Mouse (Mus musculus) myocyte (in vitro differentiated cells): ENCODE data around the gene D930020B18Rik. TPM values are rescaled to one million over a fixed set of nuclear protein-coding genes. Genes with fewer than 3 reads are reported as not detected.

Experiments
- H3K27me3 ChIP-seq: one replicate; pipeline ENCODE4 v1.6.1; 2011; ENCODE audit not compliant: control insufficient read depth, insufficient read depth, insufficient read length
- H3K36me3 ChIP-seq: one replicate; pipeline ENCODE4 v1.6.1; 2011; ENCODE audit not compliant: control insufficient read depth, insufficient read depth
- H3K4me2 ChIP-seq: one replicate; pipeline ENCODE4 v1.6.1; 2011; ENCODE audit warnings: low read depth, control low read depth
- H3K4me3 ChIP-seq: one replicate; pipeline ENCODE4 v1.5.1; 2011; ENCODE audit warnings: mild to moderate bottlenecking, control low read depth, moderate library complexity
- H3K79me2 ChIP-seq: one replicate; pipeline ENCODE4 v1.6.1; 2011; ENCODE audit not compliant: control insufficient read depth, insufficient read depth
- H3ac ChIP-seq: one replicate; pipeline ENCODE4 v1.6.1; 2011; ENCODE audit not compliant: control insufficient read depth, insufficient read length
- CEBPB ChIP-seq: IDR thresholded peaks from 2 replicates; pipeline ENCODE4 v1.6.1; 2011; ENCODE audit warnings: mild to moderate bottlenecking, moderate library complexity; ENCODE audit not compliant: poor library complexity, insufficient read depth, severe bottlenecking
- E2F4 ChIP-seq: IDR thresholded peaks from one replicate; pipeline ENCODE4 v1.6.1; 2011; ENCODE audit warnings: mild to moderate bottlenecking, control low read depth, moderate library complexity; ENCODE audit not compliant: insufficient read depth
- MAX ChIP-seq: IDR thresholded peaks from one replicate; pipeline ENCODE4 v1.6.1; 2011; ENCODE audit warnings: low read depth, mild to moderate bottlenecking, control low read depth
- MYOD1 ChIP-seq, 3 experiments: IDR thresholded peaks; one replicate each; pipeline ENCODE4 v1.6.1; 2011; ENCODE audit warnings: control low read depth in 2 of 3, low read depth in 2 of 3, mild to moderate bottlenecking in 2 of 3, moderate library complexity in 1 of 3; ENCODE audit not compliant: insufficient read length in 2 of 3, control insufficient read depth in 1 of 3
- MYOG ChIP-seq, 3 experiments: IDR thresholded peaks; one replicate each; pipeline ENCODE4 v1.6.1; 2011; ENCODE audit warnings: control low read depth in 2 of 3, low read depth in 2 of 3, mild to moderate bottlenecking in 2 of 3; ENCODE audit not compliant: insufficient read length in 2 of 3, control insufficient read depth in 1 of 3, insufficient read depth in 1 of 3
- POLR2A ChIP-seq: IDR thresholded peaks from one replicate; pipeline ENCODE4 v1.6.1; 2011; ENCODE audit warnings: low read depth, mild to moderate bottlenecking, control low read depth, moderate library complexity; ENCODE audit not compliant: insufficient read length
- POLR2AphosphoS2 ChIP-seq: IDR thresholded peaks from one replicate; pipeline ENCODE4 v1.6.1; 2011; ENCODE audit warnings: low read depth, control low read depth; ENCODE audit not compliant: insufficient read length
- REST ChIP-seq: IDR thresholded peaks from one replicate; pipeline ENCODE4 v1.6.1; 2011; ENCODE audit warnings: mild to moderate bottlenecking, control low read depth, moderate library complexity; ENCODE audit not compliant: insufficient read depth, insufficient read length
- SRF ChIP-seq: IDR thresholded peaks from one replicate; pipeline ENCODE4 v1.6.1; 2011; ENCODE audit warnings: low read depth; ENCODE audit not compliant: control insufficient read depth, insufficient read length
- TCF12 ChIP-seq: IDR thresholded peaks from one replicate; pipeline ENCODE4 v1.6.1; 2011; ENCODE audit warnings: mild to moderate bottlenecking, control low read depth; ENCODE audit not compliant: poor library complexity, insufficient read depth, severe bottlenecking
- TCF3 ChIP-seq: IDR thresholded peaks from one replicate; pipeline ENCODE4 v1.6.1; 2011; ENCODE audit warnings: low read depth, control low read depth; ENCODE audit not compliant: insufficient read length
- USF1 ChIP-seq: IDR thresholded peaks from one replicate; pipeline ENCODE4 v1.6.1; 2011; ENCODE audit warnings: low read depth, mild to moderate bottlenecking, control low read depth, moderate library complexity
- polyA plus RNA-seq: library from polyadenylated mRNA; unstranded; fragments of >200 nt; fragmentation: generic; extraction: Trizol; gene quantifications from one replicate; pipeline ENCODE4 v1.2.1, GENCODE M21; 2012; ENCODE audit warnings: missing spikeins

Gene D930020B18Rik
- polyA plus RNA-seq, 1 experiment: not detected

DNA sequence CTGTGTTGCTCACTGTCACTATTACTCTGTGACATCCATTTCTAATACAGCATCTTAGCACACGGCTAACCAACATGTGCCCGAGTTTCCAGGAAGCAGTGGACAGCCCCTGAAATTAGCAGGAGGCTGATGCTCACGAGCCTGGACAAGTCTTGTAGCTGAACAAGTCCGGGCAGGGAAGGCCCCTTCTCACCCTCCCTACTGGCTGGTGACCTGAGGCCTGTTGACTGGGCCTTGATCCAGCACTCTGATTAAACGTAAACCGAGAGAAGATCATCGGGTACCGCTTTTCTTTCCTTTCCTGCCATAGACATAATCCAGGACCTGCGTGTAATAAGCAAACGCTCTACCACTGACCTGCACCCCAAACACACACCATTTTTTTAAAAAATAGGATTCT is 33.2 kb upstream of the D930020B18Rik start:
- TF ChIP-seq POLR2A (no peak), CEBPB (no peak), POLR2AphosphoS2 (no peak)
- no peaks in the 10 kb centered on the region for H3K79me2 ChIP-seq
- no peak overlapping the region for H3K4me2 ChIP-seq
- no peak overlapping the region for H3ac ChIP-seq
- no peak overlapping the region for H3K4me3 ChIP-seq
- H3K27me3 ChIP-seq: no peaks in the 10 kb centered on the region
- peaks cover 98% of the 10 kb centered on the region for H3K36me3 ChIP-seq

DNA sequence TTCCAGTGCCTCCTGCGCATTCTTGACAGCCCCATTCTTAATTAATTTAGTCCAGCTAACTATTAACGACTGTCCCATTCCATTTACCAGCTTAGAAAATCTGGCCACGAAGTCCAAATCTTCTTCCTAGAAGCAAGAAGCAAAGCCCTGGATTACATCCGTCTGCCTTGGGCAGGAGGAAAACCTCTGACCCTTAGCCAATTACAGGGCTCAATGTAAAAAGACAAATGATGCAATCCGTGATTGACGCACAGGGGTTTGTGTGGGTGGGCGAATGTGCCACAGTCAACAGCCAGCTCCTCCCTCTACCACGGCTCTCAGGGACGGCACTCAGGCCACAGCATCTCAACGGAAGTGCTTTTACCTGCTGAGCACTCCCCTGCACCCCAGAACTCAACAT is 29.8 kb upstream of the D930020B18Rik start:
- Histone ChIP-seq H3K36me3 (peaks cover 98% of the 10 kb centered on the region), H3K4me3 (no peak overlapping the region), H3K4me2 (no peak overlapping the region), H3ac (no peak overlapping the region), H3K79me2 (no peaks in the 10 kb centered on the region), H3K27me3 (no peaks in the 10 kb centered on the region)
- TF ChIP-seq MYOG (IDR thresholded peaks at IDR 0.05; ENCODE audit: control insufficient read depth in 1 of 3, insufficient read depth in 1 of 3, insufficient read length in 2 of 3, low read depth in 2 of 3): no peak
- TF ChIP-seq USF1: no peak
- peak; percentile 26 for TF ChIP-seq POLR2AphosphoS2

DNA sequence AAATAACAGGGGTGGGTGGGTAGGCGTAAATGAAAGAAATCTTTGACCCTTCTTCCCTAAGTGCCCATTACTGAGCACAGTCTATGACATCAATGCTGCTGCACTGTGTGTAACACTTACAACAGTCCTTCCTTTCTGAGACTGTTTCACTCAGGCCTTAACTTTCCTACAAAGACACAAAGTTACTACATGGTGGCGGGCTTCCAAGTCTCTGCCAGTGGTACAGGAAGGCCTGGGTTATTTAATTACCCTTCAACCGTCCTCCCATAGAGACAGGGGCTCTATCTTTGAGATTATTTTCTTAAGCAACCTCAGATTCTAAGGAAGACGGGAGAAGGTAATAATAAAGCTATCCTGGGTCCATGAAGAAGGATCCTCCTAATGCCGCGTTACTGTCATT is 28.9 kb upstream of the D930020B18Rik start:
- Histone ChIP-seq H3K36me3 (peaks cover 97% of the 10 kb centered on the region), H3K4me3 (no peak overlapping the region), H3K79me2 (no peaks in the 10 kb centered on the region), H3ac (no peak overlapping the region), H3K27me3 (no peaks in the 10 kb centered on the region), H3K4me2 (no peak overlapping the region)
- no peak for TF ChIP-seq USF1
- TF ChIP-seq CEBPB: no peak
- TF ChIP-seq POLR2AphosphoS2: no peak
- TF ChIP-seq TCF3: no peak
- TF ChIP-seq REST: no peak
- no peak for TF ChIP-seq SRF
- no peak for TF ChIP-seq POLR2A
- TF ChIP-seq MYOG (IDR thresholded peaks at IDR 0.05; ENCODE audit: control insufficient read depth in 1 of 3, insufficient read depth in 1 of 3, insufficient read length in 2 of 3, low read depth in 2 of 3): no peak
- TF ChIP-seq E2F4: no peak
- TF ChIP-seq MAX: no peak
- no peak for TF ChIP-seq TCF12
- TF ChIP-seq MYOD1 (IDR thresholded peaks at IDR 0.05; ENCODE audit: control insufficient read depth in 1 of 3, insufficient read length in 2 of 3, low read depth in 2 of 3): no peak

DNA sequence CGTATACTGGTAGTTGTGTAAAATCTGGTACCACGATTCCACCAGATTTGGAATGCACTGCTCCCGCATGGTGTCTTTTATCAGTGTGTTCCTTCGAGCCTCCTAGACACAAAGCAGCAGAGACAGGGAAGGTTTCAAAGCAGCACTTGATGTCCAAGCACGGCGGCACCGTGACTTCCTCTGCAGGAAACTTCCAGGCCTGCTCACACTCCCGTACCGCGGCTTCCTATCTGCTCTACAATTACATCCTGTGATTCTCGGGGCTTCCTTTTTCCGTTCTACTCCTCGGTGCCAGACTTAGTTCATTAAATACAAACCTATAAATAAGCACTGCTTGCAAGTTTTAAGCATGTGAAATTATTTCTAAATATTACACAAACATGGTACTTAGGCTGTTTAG is 27.8 kb upstream of the D930020B18Rik start:
- no peak for TF ChIP-seq MYOD1 (IDR thresholded peaks at IDR 0.05; ENCODE audit: control insufficient read depth in 1 of 3, insufficient read length in 2 of 3, low read depth in 2 of 3)
- TF ChIP-seq TCF12: no peak
- no peak for TF ChIP-seq TCF3
- TF ChIP-seq CEBPB: no peak
- no peak for TF ChIP-seq MYOG (IDR thresholded peaks at IDR 0.05; ENCODE audit: control insufficient read depth in 1 of 3, insufficient read depth in 1 of 3, insufficient read length in 2 of 3, low read depth in 2 of 3)
- no peak for TF ChIP-seq SRF
- no peak for TF ChIP-seq POLR2A
- no peak for TF ChIP-seq POLR2AphosphoS2
- TF ChIP-seq MAX: no peak
- no peak for TF ChIP-seq E2F4
- TF ChIP-seq REST: no peak
- Histone ChIP-seq H3K4me2 (no peak overlapping the region), H3K79me2 (no peaks in the 10 kb centered on the region), H3K27me3 (no peaks in the 10 kb centered on the region), H3K36me3 (peaks cover 90% of the 10 kb centered on the region), H3ac (no peak overlapping the region), H3K4me3 (no peak overlapping the region)

DNA sequence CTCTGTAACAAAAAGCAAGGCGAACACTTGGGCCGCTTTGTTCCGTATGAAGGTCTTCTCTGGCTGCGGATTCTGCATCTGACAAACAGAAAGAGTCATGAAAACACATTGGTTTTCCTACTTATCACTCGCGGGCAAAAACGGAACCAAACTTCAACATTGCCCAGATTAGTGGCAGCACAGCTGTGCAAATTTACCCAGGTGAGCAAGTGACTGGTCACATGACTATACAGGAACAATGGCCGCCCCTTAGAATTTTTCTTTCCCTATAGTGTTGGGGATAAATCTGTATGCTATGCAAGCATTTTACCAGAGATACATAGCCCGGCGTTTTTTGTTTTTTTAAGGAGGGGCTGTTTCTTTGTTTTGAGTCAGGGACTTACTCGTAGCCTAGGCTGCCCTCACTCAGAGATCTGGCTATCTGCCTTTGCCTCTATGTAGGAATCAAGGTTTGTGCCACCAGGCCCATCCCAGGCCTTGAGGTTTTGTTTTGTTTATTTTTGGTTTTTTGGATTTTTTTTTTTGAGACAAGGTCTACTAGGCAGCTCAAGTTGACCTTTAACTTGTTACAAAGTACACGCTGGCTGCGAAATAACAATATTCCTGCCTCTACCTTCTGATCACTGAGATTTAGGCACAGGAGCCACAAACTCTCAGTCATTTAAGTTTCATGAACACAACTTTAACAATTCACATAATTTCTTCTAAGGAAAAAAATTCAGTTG is 26.1 kb upstream of the D930020B18Rik start:
- H3K4me2 ChIP-seq: no peak overlapping the region
- H3K27me3 ChIP-seq: no peaks in the 10 kb centered on the region
- H3K36me3 ChIP-seq: peaks cover 85% of the 10 kb centered on the region
- H3K79me2 ChIP-seq: peaks cover 13% of the 10 kb centered on the region
- TF ChIP-seq TCF3 (no peak), MAX (no peak), REST (no peak), MYOD1 (IDR thresholded peaks at IDR 0.05; ENCODE audit: control insufficient read depth in 1 of 3, insufficient read length in 2 of 3, low read depth in 2 of 3) (no peak), MYOG (IDR thresholded peaks at IDR 0.05; ENCODE audit: control insufficient read depth in 1 of 3, insufficient read depth in 1 of 3, insufficient read length in 2 of 3, low read depth in 2 of 3) (no peak), CEBPB (no peak), E2F4 (no peak), POLR2A (no peak), TCF12 (no peak), POLR2AphosphoS2 (no peak), SRF (no peak), USF1 (no peak)
- no peak overlapping the region for H3K4me3 ChIP-seq
- no peak overlapping the region for H3ac ChIP-seq
